Mouse (Mus musculus) urinary bladder, adult 18-20 months (tissue): ENCODE measurements at regions not wholly inside any gene's neighbourhood (a gene's known extent, or its start where the extent isn't known, plus 50 kb on each side); places are given as distances from the start of the nearest gene placed in this dataset.

Experiments
- DNase-seq, 2 experiments: peaks; one replicate each; pipeline ENCODE4 v3.0.0; 2022; ENCODE audit warnings: low spot score in 2 of 2, mixed read lengths in 2 of 2

DNA sequence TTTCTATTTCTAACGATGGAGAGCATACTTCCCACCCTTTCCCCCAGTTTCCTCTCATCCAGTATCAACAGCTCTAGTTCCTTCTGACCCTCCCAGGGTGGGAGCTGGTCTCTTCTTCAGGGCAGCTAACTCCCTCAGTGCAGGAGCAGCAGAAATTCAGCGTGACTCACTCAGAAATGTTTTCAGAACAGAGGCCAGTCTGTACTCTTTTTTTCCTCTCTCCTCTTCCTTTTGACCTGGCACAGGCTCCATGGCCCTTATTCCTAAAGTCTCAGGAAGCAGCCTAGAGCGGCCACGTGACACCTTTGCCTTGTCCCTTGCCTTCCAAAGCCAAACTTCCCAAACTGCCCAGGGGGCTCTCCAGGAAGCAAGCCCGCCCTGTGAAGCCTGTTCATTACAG is 55.4 kb downstream of the Pja1 start:
- DNase-seq, result no peak

DNA sequence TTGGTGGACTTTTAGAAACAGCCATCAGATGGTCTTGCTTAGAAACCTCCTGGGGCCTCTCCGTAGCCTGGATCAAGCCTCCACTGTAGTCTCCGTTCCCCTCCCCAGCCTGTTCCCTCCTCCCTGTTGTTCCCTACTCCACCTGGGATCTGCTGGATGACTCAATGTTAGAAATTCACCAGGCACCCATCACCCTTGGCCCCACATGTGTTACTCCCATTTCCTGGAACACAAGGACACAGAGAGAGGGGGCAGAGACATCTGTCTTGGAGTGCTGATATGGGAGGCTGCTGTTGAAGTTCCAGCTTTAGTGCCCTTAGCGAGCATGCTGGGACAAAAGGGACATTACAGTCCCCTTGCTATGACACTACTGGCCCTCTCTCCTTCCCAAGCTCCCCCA is 60.1 kb downstream of the Pja1 start:
- DNase-seq, result no peak

DNA sequence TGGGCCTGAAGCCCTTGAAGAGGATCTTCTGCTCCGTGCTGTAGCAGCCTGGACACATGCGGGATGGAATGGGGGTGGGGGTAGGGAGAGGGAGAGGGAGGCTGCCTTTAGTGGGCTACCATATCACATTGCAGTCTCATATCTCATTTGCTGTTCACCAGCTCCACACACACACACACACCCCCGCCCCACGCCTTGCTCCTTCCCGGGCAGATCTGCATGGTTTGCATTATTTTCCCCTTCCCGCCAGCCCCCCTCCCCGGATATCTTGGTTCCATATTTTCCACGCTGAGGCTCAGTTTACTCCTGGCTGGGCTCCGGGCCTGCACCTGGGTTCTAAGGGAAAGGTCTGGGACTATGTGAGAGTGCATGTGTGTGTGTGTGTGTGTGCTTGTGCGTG is 61.2 kb downstream of the Pja1 start:
- DNase-seq, result no peak

DNA sequence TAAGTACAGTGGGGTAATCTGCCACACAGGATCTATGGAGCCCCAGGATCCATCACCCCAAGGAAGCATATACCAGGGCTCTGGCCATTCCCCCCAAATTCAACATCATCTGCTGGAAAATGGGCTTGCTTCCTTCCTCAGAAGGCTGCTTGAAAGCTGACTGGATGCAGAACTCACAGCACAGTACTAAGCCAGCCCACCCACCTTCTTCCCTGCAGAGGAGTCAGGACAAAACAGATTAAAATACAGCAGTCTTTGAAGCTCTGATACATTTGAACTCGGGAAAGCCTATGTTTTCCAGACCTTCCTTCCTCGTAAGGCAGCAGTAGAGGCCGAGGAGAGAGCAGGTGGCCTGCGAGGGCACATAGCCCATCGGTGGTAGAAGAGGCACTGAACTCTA is 61.7 kb downstream of the Pja1 start:
- DNase-seq, result no peak

DNA sequence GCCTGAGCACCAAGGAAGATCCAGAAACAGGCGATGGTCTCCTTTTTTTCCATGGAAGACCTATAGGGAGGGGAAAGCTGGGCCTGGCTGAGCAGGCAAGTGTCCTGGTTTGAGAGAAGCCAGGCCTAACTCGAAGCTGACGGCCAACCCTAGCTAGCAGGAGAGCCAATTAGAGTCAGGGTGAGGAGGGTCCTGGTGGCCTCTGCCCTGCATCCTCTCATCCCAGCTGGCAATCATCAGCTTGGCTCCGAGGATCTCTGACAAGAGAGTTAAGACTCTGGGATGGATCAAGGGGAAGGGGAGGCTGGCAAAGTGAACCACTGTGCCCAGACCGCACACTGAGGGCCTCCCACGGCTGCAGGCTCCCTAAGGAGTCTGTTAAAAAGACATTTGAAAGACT is 62.3 kb downstream of the Pja1 start:
- no peak for DNase-seq

DNA sequence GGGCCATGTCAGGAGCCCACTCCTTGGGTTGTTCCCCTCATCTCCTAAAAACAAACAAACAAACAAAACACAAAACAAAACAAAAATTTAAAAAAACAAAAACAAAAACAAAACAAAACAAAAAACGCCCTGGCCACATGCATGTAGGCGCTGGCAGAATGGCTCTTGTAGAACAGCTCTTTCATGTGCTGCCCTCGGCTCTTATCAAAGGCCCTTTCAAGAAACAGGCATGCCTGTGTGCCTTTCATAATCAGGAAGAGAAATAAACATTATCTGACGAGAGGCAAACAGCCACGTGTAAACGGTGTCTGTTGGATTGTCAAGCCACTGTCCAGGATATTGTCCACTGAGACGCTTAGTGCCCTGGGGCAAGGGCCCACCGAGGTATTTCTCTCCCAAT is 65.2 kb downstream of the Pja1 start:
- DNase-seq, result no peak

DNA sequence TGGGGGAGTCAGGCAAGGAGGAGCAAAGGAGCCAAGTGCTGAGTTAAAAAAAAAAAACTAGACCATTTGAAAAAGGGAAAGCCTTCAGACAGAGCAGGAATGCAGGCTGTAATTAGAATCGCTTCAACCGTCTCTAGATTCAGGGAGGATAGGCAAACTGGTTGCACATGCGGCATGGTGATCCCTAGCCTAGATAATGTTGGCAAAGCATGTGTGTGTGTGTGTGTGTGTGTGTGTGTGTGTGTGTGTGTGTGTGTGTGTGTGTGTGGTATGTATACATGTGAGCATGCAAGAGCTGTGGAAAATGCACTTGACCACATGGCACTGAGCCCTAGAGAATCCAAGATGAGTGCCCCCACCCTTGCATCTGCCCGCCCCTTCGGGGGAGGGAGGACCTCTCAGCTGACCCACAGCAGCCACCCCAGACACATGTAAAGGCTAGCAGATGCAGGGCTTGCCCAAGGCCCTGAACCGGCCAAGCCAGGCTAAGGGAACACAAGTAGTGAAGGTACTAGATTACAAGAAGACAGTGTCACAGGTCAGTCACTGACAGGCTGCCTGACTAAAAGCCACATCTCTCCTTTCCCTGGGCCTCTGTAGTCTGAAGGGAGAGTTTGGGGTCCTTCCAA is 67.4 kb downstream of the Pja1 start:
- peak in 1 of 2 experiments; percentile 12 for DNase-seq

DNA sequence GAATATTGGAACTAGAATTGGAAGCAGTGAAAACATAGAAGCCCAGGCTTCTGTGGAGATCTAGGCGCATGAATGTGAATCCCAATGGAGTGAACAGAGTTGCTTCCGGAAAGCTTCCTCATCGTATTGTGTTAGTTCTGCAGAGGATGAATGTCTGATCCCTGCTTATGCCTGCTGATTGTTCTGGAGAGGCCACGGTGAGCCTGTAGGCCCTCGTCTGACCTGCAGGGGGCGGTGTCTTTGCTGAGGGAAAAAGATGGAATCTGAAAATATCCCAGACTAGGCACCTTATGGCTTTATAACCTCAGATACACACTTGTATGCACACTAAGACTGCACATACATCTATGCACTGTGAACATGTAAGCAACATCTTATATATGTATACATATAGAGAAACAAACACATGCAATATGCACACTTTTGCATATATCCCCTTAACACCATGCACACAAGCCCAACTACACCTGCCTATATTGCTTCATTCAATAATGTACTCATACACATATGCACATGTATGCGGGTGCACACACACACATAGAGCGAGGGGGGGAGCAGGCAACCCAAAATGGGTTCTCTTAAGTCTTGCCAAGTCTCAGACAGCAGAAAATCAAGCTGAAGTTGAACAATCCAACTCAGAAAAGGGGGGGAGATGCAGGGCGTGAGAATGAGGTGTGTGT is 68.1 kb downstream of the Pja1 start:
- no peak for DNase-seq

DNA sequence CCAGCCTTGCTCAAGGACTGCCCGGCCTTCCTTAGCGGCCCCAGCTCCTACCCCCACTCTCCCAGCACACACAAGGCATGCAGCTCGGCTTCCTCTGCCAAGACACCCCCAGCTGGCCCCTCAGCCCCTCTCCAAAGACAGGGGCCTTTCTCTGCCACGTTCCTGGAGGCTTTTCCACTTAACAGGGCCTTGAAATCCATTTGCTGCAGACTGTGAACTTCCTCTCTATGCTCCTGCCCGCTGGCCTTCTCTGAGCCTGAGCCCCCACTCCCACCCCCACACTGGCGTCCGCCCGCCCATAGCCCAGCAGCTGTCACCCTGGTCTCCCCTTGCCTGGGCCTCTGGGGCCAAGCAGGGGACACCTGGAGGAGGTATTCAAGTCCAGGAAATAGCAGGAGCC is 73.7 kb downstream of the Pja1 start:
- DNase-seq, result no peak

DNA sequence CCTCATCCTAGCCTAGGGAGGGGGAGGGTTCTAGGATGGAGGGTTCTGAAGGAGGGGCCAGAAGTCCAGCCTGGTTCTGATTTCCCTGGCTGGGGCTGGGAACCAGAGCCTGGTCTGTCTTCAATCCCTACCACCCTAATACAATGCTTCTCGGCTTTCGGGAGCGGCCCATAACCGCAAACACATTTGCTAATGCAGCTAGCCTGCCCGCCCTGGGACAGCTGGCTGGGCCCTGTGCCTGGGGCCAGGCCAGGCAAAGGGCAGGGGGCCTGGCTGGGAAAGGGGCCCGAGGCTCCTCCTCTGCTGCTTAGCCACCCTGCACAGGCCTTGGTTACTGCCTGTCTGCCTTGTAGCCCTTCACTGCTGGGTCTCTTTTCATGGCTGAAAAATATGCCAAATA is 74.9 kb downstream of the Pja1 start:
- DNase-seq, result no peak

DNA sequence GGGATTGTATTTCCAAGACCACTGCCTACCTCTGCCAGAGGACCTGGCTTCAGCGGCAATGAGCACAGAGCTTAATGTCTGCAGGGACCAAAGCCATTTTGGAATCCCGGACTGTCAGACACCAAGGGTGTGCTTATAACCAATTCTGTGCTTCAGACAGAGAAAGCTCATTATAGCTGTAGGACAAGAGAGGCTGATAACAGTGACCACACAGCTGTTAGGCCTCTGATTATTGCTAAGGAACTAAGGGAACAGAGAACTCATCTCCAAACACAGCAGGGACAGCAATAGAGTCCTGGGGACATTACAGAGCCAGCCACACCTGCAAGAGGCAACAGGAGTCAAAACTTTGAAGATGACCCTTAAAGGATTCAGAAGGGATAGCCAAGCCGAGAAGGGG is 76.0 kb downstream of the Pja1 start:
- no peak for DNase-seq

DNA sequence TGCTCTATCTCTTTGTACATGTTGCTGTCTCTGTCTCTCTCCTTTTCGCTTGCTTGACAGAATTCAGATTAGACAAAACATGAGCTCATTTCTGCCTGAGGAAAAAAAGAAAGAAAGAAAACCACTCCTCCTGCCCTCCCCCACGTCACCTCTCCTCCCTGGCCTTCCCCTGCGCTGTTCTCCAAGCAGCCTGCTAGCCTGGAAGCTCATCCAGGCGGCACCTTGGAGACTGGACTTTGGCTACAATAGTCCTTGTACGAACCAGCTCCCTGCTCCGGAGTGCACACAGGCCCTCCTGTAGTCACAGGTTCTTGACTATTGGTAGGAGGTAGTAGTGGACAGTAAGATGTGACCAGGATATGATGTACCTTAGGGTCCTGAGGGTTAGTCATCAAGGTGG is 79.4 kb downstream of the Pja1 start:
- no peak for DNase-seq

DNA sequence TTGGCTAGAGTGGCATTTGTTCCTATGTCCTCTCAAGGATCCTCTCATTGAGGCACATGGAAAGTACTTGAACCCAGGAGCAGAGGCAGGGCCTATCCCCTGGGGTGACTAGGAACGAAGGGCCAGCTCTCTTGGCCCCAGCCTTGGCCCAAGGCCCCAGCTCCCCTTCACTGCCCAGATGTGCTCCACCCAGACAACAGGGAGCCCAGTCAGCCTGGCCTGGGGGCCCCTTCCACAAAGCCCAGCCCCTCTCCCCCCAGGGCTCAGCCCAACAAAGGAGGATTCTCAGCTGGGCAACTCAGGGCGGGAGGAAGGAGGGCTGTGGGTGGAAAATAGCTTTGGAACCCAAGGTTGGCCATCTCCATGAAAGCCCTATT is 80.6 kb downstream of the Pja1 start:
- DNase-seq, result no peak

DNA sequence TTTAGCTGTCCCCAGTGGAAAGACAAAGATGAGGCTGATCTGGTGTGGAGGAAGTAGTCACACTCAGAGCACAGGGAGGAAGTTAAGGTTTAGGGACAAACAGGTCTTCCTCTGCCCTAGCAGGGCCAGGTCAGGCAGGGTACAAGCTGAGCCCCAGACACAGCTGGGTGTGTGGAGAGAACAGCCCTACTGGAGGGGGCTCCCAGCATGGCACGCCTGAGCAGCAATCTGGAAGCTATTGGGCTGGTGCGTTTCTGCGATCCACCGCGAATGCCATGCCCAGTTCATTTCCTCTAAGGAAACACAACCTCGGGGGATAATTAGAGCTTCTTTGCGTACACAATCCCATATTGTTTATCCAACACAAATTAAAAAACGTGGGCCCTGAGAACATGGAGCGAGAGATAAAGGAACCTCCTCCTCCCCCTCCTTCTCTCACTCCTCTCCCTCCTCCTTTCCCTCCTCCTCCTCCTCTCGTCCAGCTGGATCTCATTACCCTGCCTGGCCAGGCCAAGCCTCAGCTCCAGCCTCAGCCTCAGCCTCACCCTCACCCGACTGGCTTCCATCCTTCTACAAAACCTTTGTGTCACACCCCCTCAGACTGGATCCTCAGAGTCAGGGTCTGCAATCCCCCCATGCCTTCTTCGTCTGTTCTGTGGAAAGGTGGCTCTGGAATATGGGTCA is 81.2 kb downstream of the Pja1 start:
- no peak for DNase-seq

DNA sequence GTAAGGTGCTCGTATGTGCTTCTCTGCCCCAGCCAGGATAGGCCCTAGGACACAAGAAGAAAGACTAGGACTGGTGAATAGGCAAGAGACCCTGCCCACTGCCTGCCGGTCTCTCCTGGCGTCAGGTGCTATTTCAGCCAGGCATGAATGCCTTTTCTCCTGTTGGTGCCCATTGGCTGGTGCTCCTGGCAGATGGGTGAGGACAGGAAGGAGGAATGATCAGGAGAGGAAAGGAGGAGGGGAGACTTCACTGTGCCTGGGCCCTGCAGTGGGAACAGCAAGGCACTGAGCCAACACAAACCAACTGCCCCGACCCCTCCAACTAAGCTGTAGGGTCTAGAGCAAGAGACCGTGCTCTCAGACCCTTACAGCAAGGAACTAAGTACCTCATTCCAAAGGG is 100.4 kb downstream of the Pja1 start:
- DNase-seq, result no peak

DNA sequence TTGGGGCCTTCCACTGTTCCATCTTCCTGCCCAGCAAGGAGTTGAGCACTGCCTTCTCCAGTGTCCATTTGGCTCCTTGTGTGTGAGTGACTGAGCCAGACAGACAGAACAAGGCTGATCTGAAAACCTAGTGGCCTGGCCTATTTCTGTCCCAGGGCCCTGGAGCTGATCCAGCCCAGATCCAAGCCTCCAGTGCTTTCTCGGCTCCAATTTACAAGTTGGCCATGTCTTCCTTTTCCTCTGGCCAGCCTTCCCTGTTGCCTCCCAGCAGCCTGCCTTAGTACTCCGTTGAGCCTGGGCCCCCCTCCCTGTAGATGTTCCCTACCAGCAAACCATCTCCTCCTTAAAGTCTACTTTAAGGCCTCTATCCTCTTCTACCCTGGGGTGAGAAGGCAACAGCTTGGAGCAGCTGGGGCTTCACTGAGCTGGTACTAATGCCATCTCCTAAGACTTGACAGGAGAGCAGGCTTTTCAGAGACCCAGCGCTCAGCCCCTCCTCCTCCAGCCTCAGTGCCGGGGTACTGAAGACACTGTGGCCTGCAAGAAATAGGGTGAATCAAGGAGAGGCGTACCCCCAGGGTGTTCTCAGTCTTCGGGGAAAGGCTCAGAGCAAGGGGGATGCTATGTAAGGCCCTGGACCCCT is 101.7 kb downstream of the Pja1 start:
- no peak for DNase-seq

DNA sequence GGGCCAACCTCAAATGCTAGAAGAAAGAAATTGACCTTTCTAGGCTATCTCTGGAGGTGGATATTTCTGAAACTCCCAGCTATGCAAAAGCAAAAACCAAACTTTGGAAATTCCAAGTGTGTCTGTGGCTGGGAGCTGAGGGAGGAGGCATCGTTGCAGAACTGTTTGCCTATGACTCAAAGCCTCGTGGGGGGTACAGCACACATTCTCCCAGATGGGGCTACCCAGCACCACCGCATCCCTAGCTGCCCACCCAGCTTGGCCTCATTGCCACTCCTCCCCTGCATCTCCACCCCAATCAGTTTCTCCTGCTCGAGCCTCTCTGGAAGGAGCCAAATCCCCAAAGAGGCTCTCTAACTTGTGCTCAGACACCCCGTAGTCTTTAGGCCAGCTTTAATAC is 107.0 kb downstream of the Pja1 start:
- DNase-seq, result no peak

DNA sequence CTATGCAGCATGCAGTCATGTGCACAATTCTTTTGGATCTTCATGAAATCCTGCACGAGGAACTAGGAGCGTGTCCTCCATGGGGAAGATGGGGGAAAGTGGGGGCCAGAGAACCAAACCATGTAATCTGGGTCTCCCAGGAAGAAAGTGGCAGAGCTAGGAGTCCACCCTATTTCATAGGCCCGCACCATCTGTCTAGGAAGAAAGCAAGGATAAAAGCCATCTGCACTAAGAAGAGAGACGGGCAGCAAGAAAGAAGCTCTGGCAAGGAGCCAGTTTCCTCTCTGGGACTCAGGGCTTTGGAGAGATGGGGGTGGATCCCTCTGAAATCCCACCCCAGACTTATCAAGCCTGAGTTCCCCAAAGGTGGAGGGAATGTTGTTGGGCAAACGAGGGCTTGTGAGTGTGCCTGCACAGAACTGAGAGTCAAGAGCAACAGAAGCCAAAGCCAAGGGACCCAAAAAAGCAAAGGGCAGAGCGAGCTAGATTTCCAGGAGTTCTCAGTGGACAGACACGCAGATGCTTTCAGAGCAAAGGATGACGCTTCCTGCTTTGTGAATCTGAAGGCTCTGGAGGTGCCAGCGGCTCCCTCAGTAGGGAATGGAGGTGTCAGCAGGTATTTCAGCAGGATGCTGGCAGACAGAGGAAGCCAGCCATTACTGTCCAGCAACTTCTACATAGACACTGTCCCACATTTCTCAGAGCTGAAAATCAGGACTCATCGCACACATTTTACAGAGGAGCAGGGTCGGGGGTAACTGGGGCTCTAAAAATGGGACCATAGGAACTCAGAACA is 110.8 kb downstream of the Pja1 start:
- no peak for DNase-seq

DNA sequence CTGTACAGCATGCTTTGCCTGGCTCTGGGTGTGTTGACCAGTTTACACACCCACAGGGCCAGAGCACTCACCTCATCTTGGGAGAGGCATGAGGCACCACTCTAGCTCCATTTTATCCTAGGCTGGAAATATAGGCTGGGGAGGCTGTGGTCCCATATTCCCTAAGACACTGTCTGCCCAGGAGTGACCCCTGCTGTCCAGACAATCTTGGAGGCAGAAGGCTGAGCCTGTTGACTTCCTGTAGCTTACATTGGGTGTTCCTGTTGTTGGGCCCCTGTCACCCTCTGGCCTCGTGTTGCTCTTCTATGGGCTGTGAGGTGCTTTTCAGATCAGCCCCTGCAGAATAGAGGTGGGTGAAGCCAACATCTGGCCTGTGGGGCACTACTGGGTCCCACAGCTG is 112.3 kb downstream of the Pja1 start:
- no peak for DNase-seq

DNA sequence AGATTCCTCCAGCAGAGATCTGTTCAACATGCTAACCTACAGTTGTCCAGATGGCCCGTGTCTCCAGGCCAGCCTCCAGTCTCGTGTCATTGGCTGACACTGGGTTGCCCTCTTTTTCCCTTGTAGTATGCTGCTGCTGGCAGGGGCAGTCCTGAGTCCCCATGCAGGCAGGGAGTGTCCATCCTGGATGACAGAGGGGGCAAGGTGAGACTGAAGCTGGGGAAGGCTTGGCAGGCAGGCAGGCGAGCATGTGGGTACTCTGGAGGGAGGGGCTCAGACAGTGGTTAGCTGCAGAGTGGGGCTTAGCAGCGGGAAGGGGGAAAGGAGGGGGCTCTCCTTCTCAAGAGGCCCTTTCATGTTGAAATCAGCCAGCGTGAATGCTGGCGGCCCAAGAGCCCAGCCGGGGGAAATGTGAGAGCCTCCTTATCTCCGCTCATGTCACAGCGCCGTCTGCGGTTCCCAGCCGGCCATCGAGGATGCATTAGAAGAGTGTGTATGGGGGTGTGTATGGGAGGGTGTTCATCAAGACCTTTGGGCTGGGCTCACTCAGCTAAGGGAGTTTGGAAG is 112.9 kb downstream of the Pja1 start:
- DNase-seq, result no peak

DNA sequence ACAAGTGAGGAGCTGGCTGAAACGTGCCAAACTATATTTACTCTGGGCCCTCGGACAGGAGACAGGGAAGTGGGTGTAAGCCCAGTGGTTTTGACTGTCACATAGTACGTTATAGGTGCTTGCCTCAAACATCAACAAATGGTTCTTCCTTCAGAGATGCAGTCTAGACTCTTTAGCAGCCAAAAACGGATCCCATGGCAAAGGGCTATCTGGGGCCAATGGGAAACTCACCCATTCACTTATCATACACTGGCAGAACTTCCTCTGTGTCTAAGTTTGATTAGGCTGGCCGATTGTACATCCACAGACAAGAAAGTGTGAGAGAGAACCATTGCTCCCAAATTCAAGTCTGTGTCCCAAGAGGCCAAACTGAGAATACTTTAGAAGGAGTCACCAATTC is 115.9 kb downstream of the Pja1 start:
- DNase-seq, result no peak

DNA sequence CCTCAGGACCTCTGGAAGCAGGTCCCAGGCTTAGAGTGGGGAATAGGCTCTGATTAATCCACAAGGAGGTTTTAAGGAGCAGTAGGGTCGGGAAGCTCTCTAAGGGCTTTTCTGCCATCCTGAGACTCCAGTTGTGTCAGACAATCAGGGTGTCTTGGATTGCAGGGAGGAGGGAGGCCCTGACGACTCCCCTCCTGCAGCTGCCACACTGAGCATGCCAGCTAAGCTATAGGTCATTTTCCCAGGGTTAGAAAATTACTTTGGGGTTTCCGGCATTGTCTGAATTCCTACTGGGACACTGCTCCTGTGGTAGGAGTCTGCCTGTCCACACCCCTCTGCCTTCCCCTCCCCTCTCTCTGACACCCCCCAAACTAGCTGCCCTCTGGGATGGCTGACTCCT is 120.8 kb downstream of the Pja1 start:
- no peak for DNase-seq
